Mouse (Mus musculus) bone marrow, adult 2 months (tissue): ENCODE results near the gene Acsm3.

ENCODE experiments used
- CTCF ChIP-seq: fragments of 200-500 bp; IDR thresholded peaks from 2 replicates; pipeline ENCODE4 v1.5.1; 2011; ENCODE audit warnings: low read length, control low read depth; ENCODE audit not compliant: control insufficient read depth, insufficient read depth
- POLR2A ChIP-seq: fragments of 200-500 bp; IDR thresholded peaks from 2 replicates; pipeline ENCODE4 v1.6.1; 2011; ENCODE audit warnings: low read depth, mild to moderate bottlenecking, control low read depth, low read length, borderline replicate concordance; ENCODE audit not compliant: control insufficient read depth

- TF ChIP-seq CTCF: no peak
- TF ChIP-seq POLR2A: peak; percentile 41; the same call in 1 of the 2 replicates
Observed at GRCm38 (mm10) chr7:119793586-119794250, 33.0 kb downstream of the Acsm3 start, which contains the start of the genes Rexo5 and Eri2.
